Mouse (Mus musculus) limb, embryonic 15.5 days (tissue): ENCODE measurements around the gene Dnm1. TPM values are rescaled to one million over a fixed set of nuclear protein-coding genes. Genes with fewer than 3 reads are reported as not detected.
"Not testable (repeated sequence)": the region's sequence is repeated elsewhere in the genome, so short reads cannot be mapped to it uniquely, and the experiment has no call there.

Experiments used
- ATAC-seq: fragments of 200-750 bp; cut with Nextera tagmentation; 2 replicates; pipeline ENCODE4 v1.8.0; 2017; ENCODE audit warnings: low read depth, moderate TSS enrichment; ENCODE audit not compliant: insufficient number of reproducible peaks, low FRiP score, low TSS enrichment
- H3K27ac ChIP-seq: fragments of 300-500 bp; sonication (generic); 2 replicates; pipeline ENCODE4 v1.5.1; 2015; ENCODE audit warnings: moderate library complexity, mild to moderate bottlenecking, inconsistent platforms
- H3K27me3 ChIP-seq: fragments of 300-500 bp; sonication (generic); 2 replicates; pipeline ENCODE4 v1.6.1; 2015; ENCODE audit warnings: inconsistent platforms
- H3K36me3 ChIP-seq: fragments of 300-500 bp; sonication (generic); 2 replicates; pipeline ENCODE4 v1.6.1; 2015; ENCODE audit warnings: inconsistent platforms
- H3K4me1 ChIP-seq: fragments of 300-500 bp; sonication (generic); 2 replicates; pipeline ENCODE4 v1.6.1; 2015; ENCODE audit warnings: inconsistent platforms
- H3K4me2 ChIP-seq: fragments of 300-500 bp; sonication (generic); 2 replicates; pipeline ENCODE4 v1.6.1; 2015; ENCODE audit warnings: mild to moderate bottlenecking, inconsistent platforms
- H3K4me3 ChIP-seq: fragments of 300-500 bp; sonication (generic); 2 replicates; pipeline ENCODE4 v1.5.1; 2015; ENCODE audit warnings: mild to moderate bottlenecking, inconsistent platforms
- H3K9ac ChIP-seq: fragments of 300-500 bp; sonication (generic); 2 replicates; pipeline ENCODE4 v1.6.1; 2015; ENCODE audit warnings: inconsistent platforms
- H3K9me3 ChIP-seq: fragments of 300-500 bp; sonication (generic); 2 replicates; pipeline ENCODE4 v1.6.1; 2016; ENCODE audit warnings: inconsistent platforms
- WGBS: fragments of 180-500 bp; shearing (Covaris S2); methylation state at CpG from one replicate; pipeline ENCODE4 v1.1.7; 2015; 5-methylcytosine and 5-hydroxymethylcytosine counted together
- polyA plus RNA-seq: library from polyadenylated mRNA; unstranded; fragments of >200 nt; fragmentation: Nextera tagmentation; extraction: Ambion mirVana; gene quantifications from 2 replicates; pipeline ENCODE4 v1.2.1, GENCODE M21; 2015

Dnm1 gene
- polyA plus RNA-seq, 1 experiment from 2014 or later: 26.6 TPM

- Histone ChIP-seq H3K4me1 (peaks cover 13% of the 10 kb centered on the region), H3K27me3 (no peaks in the 10 kb centered on the region), H3K9me3 (no peaks in the 10 kb centered on the region), H3K36me3 (peaks cover 35% of the 10 kb centered on the region), H3K27ac (peak overlapping the region; percentile 61), H3K9ac (peak overlapping the region; percentile 39), H3K4me2 (peak overlapping the region; percentile 97), H3K4me3 (peak overlapping the region; percentile 61)
- 0 out of 2 replicates have a peak, but pooled peaks have one; percentile 12 for ATAC-seq
- WGBS: under 1% methylated on average over 27 of the region's 27 CpGs
These were observed 28.1 kb upstream of the Dnm1 start for GRCm38 (mm10) chr2:32381141-32381774.

- H3K36me3 ChIP-seq: peaks cover 47% of the 10 kb centered on the region
- peaks cover 13% of the 10 kb centered on the region for H3K4me1 ChIP-seq
- no peak overlapping the region for H3K27ac ChIP-seq
- no peak overlapping the region for H3K9ac ChIP-seq
- WGBS: 90% methylated on average over 7 of the region's 7 CpGs
- H3K4me3 ChIP-seq: no peak overlapping the region
- ATAC-seq: no peak
- no peak overlapping the region for H3K4me2 ChIP-seq
- no peaks in the 10 kb centered on the region for H3K27me3 ChIP-seq
- H3K9me3 ChIP-seq: no peaks in the 10 kb centered on the region
These were observed 26.9 kb upstream of the Dnm1 start for GRCm38 (mm10) chr2:32380001-32380500.

- WGBS: 92% methylated on average over 10 of the region's 10 CpGs
- Histone ChIP-seq H3K4me1 (peaks cover 8% of the 10 kb centered on the region), H3K4me2 (no peak overlapping the region), H3K4me3 (no peak overlapping the region), H3K27me3 (no peaks in the 10 kb centered on the region), H3K9me3 (no peaks in the 10 kb centered on the region), H3K9ac (no peak overlapping the region), H3K36me3 (peaks cover 72% of the 10 kb centered on the region), H3K27ac (no peak overlapping the region)
- no peak for ATAC-seq
These were observed 23.8 kb upstream of the Dnm1 start for GRCm38 (mm10) chr2:32376963-32377362.

GRCm38 (mm10) chr2:32375317-32375940, 22.3 kb upstream of the Dnm1 start:
- no peaks in the 10 kb centered on the region for H3K4me1 ChIP-seq
- H3K9ac ChIP-seq: no peak overlapping the region
- WGBS: 86% methylated on average over 13 of the region's 13 CpGs
- ATAC-seq: no peak
- no peak overlapping the region for H3K4me2 ChIP-seq
- H3K27ac ChIP-seq: no peak overlapping the region
- H3K27me3 ChIP-seq: no peaks in the 10 kb centered on the region
- H3K36me3 ChIP-seq: peaks cover 87% of the 10 kb centered on the region
- H3K9me3 ChIP-seq: no peaks in the 10 kb centered on the region
- no peak overlapping the region for H3K4me3 ChIP-seq

- H3K36me3 ChIP-seq: peaks cover 94% of the 10 kb centered on the region
- 84% methylated on average over 10 of the region's 10 CpGs for WGBS
- H3K27ac ChIP-seq: no peak overlapping the region
- H3K27me3 ChIP-seq: no peaks in the 10 kb centered on the region
- ATAC-seq: no peak
- H3K4me3 ChIP-seq: no peak overlapping the region
- no peaks in the 10 kb centered on the region for H3K4me1 ChIP-seq
- no peak overlapping the region for H3K9ac ChIP-seq
- no peak overlapping the region for H3K4me2 ChIP-seq
- no peaks in the 10 kb centered on the region for H3K9me3 ChIP-seq
These were observed 21.1 kb upstream of the Dnm1 start for GRCm38 (mm10) chr2:32374191-32374590.

GRCm38 (mm10) chr2:32367315-32367714, 14.2 kb upstream of the Dnm1 start:
- Histone ChIP-seq H3K36me3 (peaks cover 71% of the 10 kb centered on the region), H3K4me3 (no peak overlapping the region), H3K9me3 (no peaks in the 10 kb centered on the region), H3K4me1 (peaks cover 14% of the 10 kb centered on the region), H3K4me2 (no peak overlapping the region), H3K9ac (no peak overlapping the region), H3K27ac (no peak overlapping the region), H3K27me3 (no peaks in the 10 kb centered on the region)
- no peak for ATAC-seq
- 98% methylated on average over 5 of the region's 5 CpGs for WGBS

- no peak for ATAC-seq
- H3K27ac ChIP-seq: no peak overlapping the region
- peak overlapping the region; percentile 82 for H3K4me2 ChIP-seq
- 82% methylated on average over 8 of the region's 8 CpGs for WGBS
- H3K4me3 ChIP-seq: peak overlapping the region; percentile 81
- H3K9ac ChIP-seq: no peak overlapping the region
- 0 out of 2 replicates have a peak, but pooled peaks cover 6% of the 10 kb centered on the region for H3K27me3 ChIP-seq
- peaks cover 27% of the 10 kb centered on the region for H3K4me1 ChIP-seq
- H3K9me3 ChIP-seq: no peaks in the 10 kb centered on the region
- H3K36me3 ChIP-seq: peaks cover 39% of the 10 kb centered on the region
These were observed 11.0 kb upstream of the Dnm1 start for GRCm38 (mm10) chr2:32364121-32364520.

- 0 out of 2 replicates have a peak, but pooled peaks cover 6% of the 10 kb centered on the region for H3K27me3 ChIP-seq
- no peaks in the 10 kb centered on the region for H3K9me3 ChIP-seq
- WGBS: 7% methylated on average over 19 of the region's 19 CpGs
- ATAC-seq: peak; percentile 41
- H3K27ac ChIP-seq: peak overlapping the region; percentile 95
- H3K9ac ChIP-seq: peak overlapping the region; percentile 75
- H3K4me1 ChIP-seq: peaks cover 27% of the 10 kb centered on the region
- peak overlapping the region; percentile 81 for H3K4me3 ChIP-seq
- peaks cover 37% of the 10 kb centered on the region for H3K36me3 ChIP-seq
- peak overlapping the region; percentile 82 for H3K4me2 ChIP-seq
These were observed 10.4 kb upstream of the Dnm1 start for GRCm38 (mm10) chr2:32363376-32364106.

- Histone ChIP-seq H3K4me1 (peaks cover 27% of the 10 kb centered on the region), H3K9ac (peak overlapping the region; percentile 75), H3K27ac (peak overlapping the region; percentile 95), H3K4me2 (peak overlapping the region; percentile 82), H3K4me3 (peak overlapping the region; percentile 81), H3K36me3 (peaks cover 33% of the 10 kb centered on the region), H3K9me3 (no peaks in the 10 kb centered on the region), H3K27me3 (0 out of 2 replicates have a peak, but pooled peaks cover 6% of the 10 kb centered on the region)
- ATAC-seq: peak; percentile 77
- WGBS: under 1% methylated on average over 53 of the region's 53 CpGs
These were observed 9.7 kb upstream of the Dnm1 start for GRCm38 (mm10) chr2:32362817-32363340.

- 36% methylated on average over 5 of the region's 5 CpGs for whole genome bisulfite sequencing
- H3K4me3 ChIP-seq: peak overlapping the region; percentile 81
- peaks cover 29% of the 10 kb centered on the region for H3K36me3 ChIP-seq
- peak overlapping the region; percentile 75 for H3K9ac ChIP-seq
- H3K4me2 ChIP-seq: peak overlapping the region; percentile 82
- not testable (repeated sequence) for H3K27me3 ChIP-seq, ATAC-seq, H3K9me3 ChIP-seq
- H3K4me1 ChIP-seq: peaks cover 27% of the 10 kb centered on the region
- H3K27ac ChIP-seq: peak overlapping the region; percentile 95
These were observed 9.1 kb upstream of the Dnm1 start for GRCm38 (mm10) chr2:32362274-32362673.

- H3K9ac ChIP-seq: peak overlapping the region; percentile 45
- 2% methylated on average over 24 of the region's 24 CpGs for WGBS
- H3K36me3 ChIP-seq: peaks cover 22% of the 10 kb centered on the region
These were observed 8.3 kb upstream of the Dnm1 start for GRCm38 (mm10) chr2:32361437-32361836.

More at GRCm38 (mm10) chr2:32361437-32361836, 8.3 kb upstream of the Dnm1 start:
- Histone ChIP-seq H3K4me3 (peak overlapping the region; percentile 38), H3K9me3 (no peaks in the 10 kb centered on the region), H3K27me3 (0 out of 2 replicates have a peak, but pooled peaks cover 6% of the 10 kb centered on the region), H3K4me1 (peaks cover 27% of the 10 kb centered on the region), H3K27ac (no peak overlapping the region), H3K4me2 (peak overlapping the region; percentile 82)
- peak; percentile 62; the same call in 1 of the 2 replicates for ATAC-seq
